Mouse (Mus musculus) midbrain, embryonic 13.5 days (tissue): ENCODE measurements around the gene Insyn1. TPM values are rescaled to one million over a fixed set of nuclear protein-coding genes. Genes with fewer than 3 reads are reported as not detected.
A peak's percentile ranks its signal among the peaks of the same experiment; 100 is the strongest.

Experiments used
- ATAC-seq: fragments of 200-750 bp; cut with Nextera tagmentation; 2 replicates; pipeline ENCODE4 v1.8.0; 2017; ENCODE audit warnings: mild to moderate bottlenecking, moderate TSS enrichment, moderate library complexity
- H3K27ac ChIP-seq: fragments of 300-500 bp; sonication (generic); 2 replicates; pipeline ENCODE4 v1.5.1; 2015; ENCODE audit warnings: inconsistent platforms, mild to moderate bottlenecking, moderate library complexity
- H3K27me3 ChIP-seq: fragments of 300-500 bp; sonication (generic); 2 replicates; pipeline ENCODE4 v1.6.1; 2015; ENCODE audit warnings: mild to moderate bottlenecking, inconsistent platforms
- H3K36me3 ChIP-seq: fragments of 300-500 bp; sonication (generic); 2 replicates; pipeline ENCODE4 v1.6.1; 2015; ENCODE audit warnings: mild to moderate bottlenecking, inconsistent platforms
- H3K4me1 ChIP-seq: fragments of 300-500 bp; sonication (generic); replicated peaks from 2 replicates; pipeline ENCODE4 v1.6.1; 2015; ENCODE audit warnings: inconsistent platforms
- H3K4me2 ChIP-seq: fragments of 300-500 bp; sonication (generic); replicated peaks from 2 replicates; pipeline ENCODE4 v1.6.1; 2015; ENCODE audit warnings: moderate library complexity, mild to moderate bottlenecking, inconsistent platforms
- H3K4me3 ChIP-seq: fragments of 300-500 bp; sonication (generic); replicated peaks from 2 replicates; pipeline ENCODE4 v1.5.1; 2015; ENCODE audit warnings: mild to moderate bottlenecking, inconsistent platforms
- H3K9ac ChIP-seq: fragments of 300-500 bp; sonication (generic); replicated peaks from 2 replicates; pipeline ENCODE4 v1.6.1; 2015; ENCODE audit warnings: mild to moderate bottlenecking, inconsistent platforms
- H3K9me3 ChIP-seq: fragments of 300-500 bp; sonication (generic); 2 replicates; pipeline ENCODE4 v1.6.1; 2016; ENCODE audit warnings: mild to moderate bottlenecking, inconsistent platforms
- WGBS: fragments of 180-500 bp; shearing (Covaris S2); methylation state at CpG from one replicate; pipeline ENCODE4 v1.1.7; 2015; 5-methylcytosine and 5-hydroxymethylcytosine counted together
- polyA plus RNA-seq: library from polyadenylated mRNA; unstranded; fragments of >200 nt; fragmentation: Nextera tagmentation; extraction: Ambion mirVana; gene quantifications from 2 replicates; pipeline ENCODE4 v1.2.1, GENCODE M21; 2015

The Insyn1 gene
- polyA plus RNA-seq, 1 experiment from 2014 or later: 5.2 TPM

DNA sequence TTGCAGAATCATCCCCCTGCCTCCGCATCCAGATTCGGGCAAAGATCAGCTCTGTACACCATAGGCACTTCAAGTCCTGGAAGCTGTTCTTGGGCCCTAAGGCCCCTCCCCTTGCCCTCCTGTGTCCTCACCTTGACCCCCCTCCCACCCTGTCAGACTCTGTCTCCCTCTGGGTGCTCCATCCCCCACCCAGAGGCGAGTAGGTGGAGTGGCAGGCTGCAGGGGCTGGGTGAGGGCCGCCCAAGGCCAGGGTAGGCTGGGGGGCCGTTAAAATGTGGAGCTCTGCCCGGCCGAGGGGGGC, 1.4 kb downstream of the Insyn1 start:
- Histone ChIP-seq H3K9me3 (no peaks in the 10 kb centered on the region), H3K36me3 (no peaks in the 10 kb centered on the region), H3K9ac (peak overlapping the region; percentile 93), H3K4me3 (peak overlapping the region; percentile 70), H3K4me2 (peak overlapping the region; percentile 77), H3K27me3 (peaks cover 40% of the 10 kb centered on the region), H3K4me1 (peaks cover 41% of the 10 kb centered on the region), H3K27ac (no peak overlapping the region)
- 10% methylated on average over 7 of the region's 7 CpGs for WGBS
- peak; percentile 4; the same call in 1 of the 2 replicates for ATAC-seq

- Histone ChIP-seq H3K27me3 (peaks cover 38% of the 10 kb centered on the region), H3K27ac (no peak overlapping the region), H3K9ac (peak overlapping the region; percentile 93; the same call in 1 of the 2 replicates), H3K4me1 (peaks cover 42% of the 10 kb centered on the region), H3K4me3 (peak overlapping the region; percentile 70), H3K36me3 (no peaks in the 10 kb centered on the region), H3K9me3 (no peaks in the 10 kb centered on the region), H3K4me2 (peak overlapping the region; percentile 77)
- ATAC-seq: no peak
- WGBS: 64% methylated on average over 2 of the region's 2 CpGs
Measured at GRCm38 (mm10) chr9:58490391-58490790, 2.0 kb downstream of the Insyn1 start.

- Histone ChIP-seq H3K4me3 (no peak overlapping the region), H3K27me3 (peaks cover 15% of the 10 kb centered on the region), H3K36me3 (peaks cover 6% of the 10 kb centered on the region), H3K4me2 (no peak overlapping the region), H3K9me3 (no peaks in the 10 kb centered on the region), H3K9ac (no peak overlapping the region), H3K4me1 (peaks cover 26% of the 10 kb centered on the region), H3K27ac (no peak overlapping the region)
- ATAC-seq: no peak
- 86% methylated on average over 2 of the region's 2 CpGs for WGBS
Measured at GRCm38 (mm10) chr9:58495035-58495434, 6.6 kb downstream of the Insyn1 start.

- no peak for ATAC-seq
- Histone ChIP-seq H3K36me3 (peaks cover 6% of the 10 kb centered on the region), H3K4me1 (peaks cover 12% of the 10 kb centered on the region), H3K4me2 (no peak overlapping the region), H3K4me3 (no peak overlapping the region), H3K9ac (no peak overlapping the region; the same call in 1 of the 2 replicates), H3K27me3 (peaks cover 5% of the 10 kb centered on the region), H3K27ac (no peak overlapping the region), H3K9me3 (no peaks in the 10 kb centered on the region)
- 31% methylated on average over 4 of the region's 4 CpGs for WGBS
Measured at GRCm38 (mm10) chr9:58496470-58497182, 8.2 kb downstream of the Insyn1 start.

DNA sequence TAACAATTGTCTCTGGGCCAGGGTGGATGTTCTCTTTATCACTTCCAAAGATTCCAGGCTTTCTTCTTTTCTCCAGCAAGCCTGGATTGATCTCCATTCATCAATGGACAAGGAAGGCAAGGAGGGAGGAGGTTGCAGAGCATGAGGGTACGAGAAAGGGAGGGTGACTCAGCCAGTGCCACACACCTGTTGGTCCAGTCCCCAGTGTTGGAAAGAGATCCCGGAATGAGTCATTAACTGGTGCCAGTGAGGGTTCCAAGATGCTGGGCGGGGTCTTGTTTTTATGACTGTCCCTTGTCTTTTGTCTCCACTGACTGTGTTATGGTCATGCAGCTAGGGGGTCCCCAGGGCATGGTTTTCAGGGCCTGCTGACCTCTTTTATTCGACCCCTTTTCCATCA, 9.5 kb downstream of the Insyn1 start:
- Histone ChIP-seq H3K4me1 (peaks cover 6% of the 10 kb centered on the region), H3K4me2 (no peak overlapping the region), H3K9me3 (no peaks in the 10 kb centered on the region), H3K9ac (no peak overlapping the region), H3K27ac (no peak overlapping the region), H3K27me3 (no peaks in the 10 kb centered on the region), H3K36me3 (peaks cover 6% of the 10 kb centered on the region), H3K4me3 (no peak overlapping the region)
- ATAC-seq: no peak
- WGBS: 73% methylated on average over 4 of the region's 4 CpGs

DNA sequence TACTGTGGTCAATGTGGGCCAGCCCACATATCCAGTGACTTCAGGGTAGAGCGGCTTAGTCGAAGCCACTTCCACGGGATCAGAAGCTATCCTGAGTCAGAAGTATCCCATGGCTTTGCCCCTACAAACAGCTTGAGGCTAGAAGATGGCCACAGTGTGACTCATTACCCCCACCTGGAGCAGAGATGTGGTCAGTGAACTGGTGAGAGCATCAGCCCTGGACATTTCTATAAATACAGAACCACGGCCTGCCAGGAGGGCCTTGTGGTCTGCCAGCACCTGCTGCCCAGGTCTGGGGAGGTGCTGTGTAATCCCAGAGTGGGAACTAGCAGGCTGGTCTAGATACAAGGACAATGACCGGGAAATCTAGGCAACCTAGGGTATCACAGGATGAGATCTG, 12.5 kb downstream of the Insyn1 start:
- 87% methylated on average over 5 of the region's 5 CpGs for WGBS
- Histone ChIP-seq H3K27me3 (no peaks in the 10 kb centered on the region), H3K27ac (no peak overlapping the region), H3K4me1 (peaks cover 4% of the 10 kb centered on the region), H3K36me3 (peaks cover 6% of the 10 kb centered on the region), H3K4me3 (no peak overlapping the region), H3K9me3 (no peaks in the 10 kb centered on the region), H3K9ac (no peak overlapping the region), H3K4me2 (no peak overlapping the region)
- no peak for ATAC-seq

GRCm38 (mm10) chr9:58507216-58508005, 19.0 kb downstream of the Insyn1 start:
- Histone ChIP-seq H3K4me1 (peaks cover 4% of the 10 kb centered on the region; the same call in 1 of the 2 replicates), H3K4me2 (no peak overlapping the region), H3K9me3 (no peaks in the 10 kb centered on the region), H3K9ac (no peak overlapping the region), H3K4me3 (no peak overlapping the region), H3K36me3 (no peaks in the 10 kb centered on the region), H3K27me3 (no peaks in the 10 kb centered on the region), H3K27ac (no peak overlapping the region)
- ATAC-seq: no peak
- 82% methylated on average over 8 of the region's 8 CpGs for WGBS

- Histone ChIP-seq H3K9me3 (no peaks in the 10 kb centered on the region), H3K9ac (no peak overlapping the region), H3K4me3 (no peak overlapping the region), H3K27ac (no peak overlapping the region), H3K27me3 (no peaks in the 10 kb centered on the region), H3K4me2 (no peak overlapping the region), H3K36me3 (no peaks in the 10 kb centered on the region), H3K4me1 (peaks cover 24% of the 10 kb centered on the region)
- no peak for ATAC-seq
- 91% methylated on average over 5 of the region's 5 CpGs for WGBS
Measured at GRCm38 (mm10) chr9:58510452-58510851, 22.0 kb downstream of the Insyn1 start.

DNA sequence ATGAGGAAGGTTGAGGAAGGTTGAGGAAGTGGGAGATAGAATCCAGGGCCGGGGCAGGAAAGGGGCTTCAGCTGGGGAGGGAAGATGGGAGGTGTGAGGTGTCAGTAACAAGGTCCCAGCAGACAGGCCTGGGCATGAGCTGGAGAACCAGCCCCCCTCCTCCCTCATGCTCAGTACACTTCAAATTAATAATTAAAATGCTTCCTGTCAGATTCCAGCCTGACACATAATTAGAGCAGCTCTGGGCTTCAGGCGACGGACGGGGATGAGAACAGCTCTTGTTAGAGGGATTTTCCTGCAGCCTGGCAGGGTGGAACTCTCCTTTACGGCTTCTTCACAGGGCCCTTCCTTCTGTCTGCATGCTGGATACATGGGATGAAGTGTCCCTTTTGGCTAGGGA, 25.3 kb downstream of the Insyn1 start:
- peak overlapping the region; percentile 71 for H3K27ac ChIP-seq
- WGBS: 37% methylated on average over 5 of the region's 5 CpGs
- ATAC-seq: peak; percentile 82
- no peak overlapping the region for H3K9ac ChIP-seq
- H3K4me3 ChIP-seq: no peak overlapping the region
- H3K36me3 ChIP-seq: no peaks in the 10 kb centered on the region
- peaks cover 31% of the 10 kb centered on the region for H3K4me1 ChIP-seq
- no peaks in the 10 kb centered on the region for H3K9me3 ChIP-seq
- H3K4me2 ChIP-seq: no peak overlapping the region
- H3K27me3 ChIP-seq: no peaks in the 10 kb centered on the region

- no peaks in the 10 kb centered on the region for H3K9me3 ChIP-seq
- no peak overlapping the region for H3K4me3 ChIP-seq
- H3K4me1 ChIP-seq: peaks cover 31% of the 10 kb centered on the region
- no peak overlapping the region for H3K27ac ChIP-seq
- no peak for ATAC-seq
- no peaks in the 10 kb centered on the region for H3K27me3 ChIP-seq
- no peak overlapping the region for H3K4me2 ChIP-seq
- WGBS: 84% methylated on average over 3 of the region's 3 CpGs
- H3K36me3 ChIP-seq: no peaks in the 10 kb centered on the region
- no peak overlapping the region for H3K9ac ChIP-seq
Measured at GRCm38 (mm10) chr9:58516480-58516879, 28.1 kb downstream of the Insyn1 start.

- H3K4me1 ChIP-seq: peaks cover 31% of the 10 kb centered on the region
- H3K4me2 ChIP-seq: no peak overlapping the region
- H3K9me3 ChIP-seq: no peaks in the 10 kb centered on the region
- no peak overlapping the region for H3K9ac ChIP-seq
- ATAC-seq: no peak
- no peaks in the 10 kb centered on the region for H3K36me3 ChIP-seq
- no peak overlapping the region for H3K4me3 ChIP-seq
- H3K27ac ChIP-seq: no peak overlapping the region
- H3K27me3 ChIP-seq: no peaks in the 10 kb centered on the region
- WGBS: 53% methylated on average over 9 of the region's 9 CpGs
Measured at GRCm38 (mm10) chr9:58517866-58518750, 29.7 kb downstream of the Insyn1 start.

GRCm38 (mm10) chr9:58519953-58520352, 31.6 kb downstream of the Insyn1 start:
- H3K4me2 ChIP-seq: no peak overlapping the region
- no peak for ATAC-seq
- peaks cover 10% of the 10 kb centered on the region for H3K36me3 ChIP-seq
- no peak overlapping the region for H3K27ac ChIP-seq
- H3K27me3 ChIP-seq: no peaks in the 10 kb centered on the region
- WGBS: 87% methylated on average over 3 of the region's 3 CpGs
- H3K4me3 ChIP-seq: no peak overlapping the region
- no peak overlapping the region for H3K9ac ChIP-seq
- H3K4me1 ChIP-seq: peaks cover 15% of the 10 kb centered on the region; the same call in 1 of the 2 replicates
- H3K9me3 ChIP-seq: no peaks in the 10 kb centered on the region
